Mouse (Mus musculus) adrenal gland, postnatal 14 days (tissue): ENCODE measurements around the gene Rac3. TPM values are rescaled to one million over a fixed set of nuclear protein-coding genes. Genes with fewer than 3 reads are reported as not detected.

ENCODE experiments used
- DNase-seq: peaks from one replicate; pipeline ENCODE4 v3.0.0; 2021; ENCODE audit warnings: mixed read lengths
- total RNA-seq: library from RNA; stranded (reverse); gene quantifications from 2 replicates; pipeline ENCODE4 v1.2.3, GENCODE M21; 2021

Gene Rac3
- total RNA-seq, 1 experiment from 2014 or later, result 3.2 TPM

DNA sequence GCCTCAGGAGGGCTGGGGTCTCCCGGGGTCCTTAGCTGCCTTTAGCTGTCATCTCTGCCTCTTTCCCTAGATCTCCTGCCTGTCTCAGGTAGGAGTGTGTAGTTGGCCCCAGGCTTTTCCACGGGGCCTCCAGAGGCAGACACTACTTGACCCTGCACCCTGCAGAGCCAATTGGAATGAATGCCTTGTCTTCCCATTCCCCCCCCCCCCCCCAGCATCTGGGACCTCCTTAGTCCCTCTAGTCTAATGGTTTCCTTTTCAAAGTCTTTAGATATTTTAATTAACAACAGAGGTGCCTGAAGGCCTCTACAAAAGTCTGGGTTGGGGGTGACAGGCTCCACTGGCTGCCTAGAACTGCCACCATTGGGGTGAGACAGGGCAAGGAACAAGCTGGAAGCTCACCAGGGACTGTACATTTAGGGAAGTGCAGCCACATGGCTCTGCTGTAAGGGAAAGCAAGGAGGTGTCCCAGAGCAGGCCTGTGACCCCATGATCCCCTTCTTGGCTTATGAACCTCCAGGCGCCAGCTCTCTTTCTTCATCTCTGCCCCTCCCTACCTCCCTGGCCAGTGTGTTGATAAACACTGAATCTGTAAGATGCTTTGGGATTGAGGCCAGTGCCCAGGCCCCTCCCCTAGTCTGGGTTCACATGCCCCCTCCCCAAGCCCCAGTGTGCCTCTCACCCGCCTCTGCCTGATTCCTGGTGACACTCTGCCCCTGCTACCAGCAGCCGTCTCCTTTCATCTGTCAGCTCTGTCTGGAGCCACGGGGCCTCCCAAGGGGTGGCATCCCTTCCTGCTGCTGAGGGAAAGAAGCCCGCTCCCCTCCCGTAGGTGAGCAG is 16.6 kb upstream of the Rac3 start:
- no peak for DNase-seq

DNA sequence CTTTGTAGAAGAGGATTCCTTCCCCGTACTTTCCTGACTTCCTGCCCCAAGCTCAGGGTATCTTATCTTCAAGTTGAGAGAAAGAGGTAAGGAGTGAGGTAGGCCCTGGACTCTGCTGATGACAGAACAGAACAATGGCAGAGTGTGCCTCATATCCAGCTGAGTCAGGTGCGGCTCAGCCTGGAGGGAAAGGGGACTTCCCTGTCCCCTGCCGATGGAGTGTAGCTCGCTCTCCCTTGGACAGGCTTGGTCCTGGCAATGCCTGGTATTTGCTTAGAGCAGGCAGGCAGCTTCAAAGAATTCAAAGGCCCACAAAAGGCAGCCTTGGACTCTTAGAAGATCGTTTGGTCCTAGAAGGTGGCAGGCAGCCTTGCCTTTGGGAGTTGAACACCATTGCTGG is 15.2 kb upstream of the Rac3 start:
- DNase-seq, result no peak

- no peak for DNase-seq
Observed at GRCm38 (mm10) chr11:120707225-120707624, 14.0 kb upstream of the Rac3 start.

DNA sequence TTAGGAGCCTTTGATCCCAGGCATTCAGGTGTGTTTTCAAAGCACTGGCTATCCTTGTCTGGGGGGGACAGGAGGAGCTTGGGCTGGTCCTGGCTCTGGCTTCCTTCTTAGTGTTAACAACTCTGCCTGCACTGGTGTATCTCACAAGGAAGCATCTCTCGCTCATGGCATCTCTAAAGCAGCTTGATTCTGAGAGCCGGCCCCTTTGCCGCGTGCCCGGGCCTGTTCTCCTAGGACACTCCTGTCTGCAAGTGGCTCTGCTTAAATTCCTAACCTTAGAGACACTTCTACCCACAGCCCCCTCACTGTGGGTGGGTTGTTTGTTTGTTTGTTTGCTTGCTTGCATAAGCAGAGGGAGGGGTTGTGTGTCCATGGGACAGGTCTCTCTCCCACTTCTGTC is 13.3 kb upstream of the Rac3 start:
- DNase-seq, result no peak

DNA sequence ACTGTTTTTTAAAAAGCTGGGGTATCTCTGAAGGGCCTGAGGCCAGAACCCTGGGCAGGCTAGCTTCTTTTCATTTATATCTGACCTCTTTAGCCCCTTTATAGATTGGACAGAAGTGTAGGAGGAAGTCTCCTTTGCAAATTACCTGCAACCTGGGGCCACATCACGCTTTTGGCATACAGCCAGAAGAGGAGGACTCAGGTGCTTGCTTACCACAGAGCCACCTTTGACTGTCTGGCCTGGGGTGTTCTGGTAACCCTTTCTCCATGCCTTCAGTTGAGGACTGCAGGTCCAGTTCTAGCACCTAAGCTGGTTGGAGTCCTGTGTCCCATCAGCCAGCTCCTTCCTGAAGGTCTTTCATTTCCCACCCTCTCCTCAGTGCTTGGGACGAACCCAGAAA is 11.7 kb upstream of the Rac3 start:
- no peak for DNase-seq

DNA sequence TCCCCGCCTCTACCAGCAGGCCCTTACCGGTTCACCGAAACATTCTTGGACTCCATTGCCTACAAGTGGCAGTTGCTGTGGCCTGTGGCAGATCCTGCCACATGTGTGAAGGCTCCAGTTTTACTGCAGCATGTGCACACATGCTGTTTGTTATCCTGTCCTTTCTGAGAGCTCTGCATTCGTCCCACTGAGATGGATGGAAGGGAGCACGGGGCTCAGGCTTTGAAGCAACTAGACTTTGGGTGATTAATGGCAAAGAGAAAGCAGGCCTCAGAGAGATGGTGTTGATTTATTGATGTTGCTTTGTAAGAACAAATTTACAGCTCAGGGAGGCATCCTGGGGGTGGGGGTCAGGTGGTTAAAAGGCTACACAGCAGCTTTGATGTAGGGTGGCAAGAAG is 10.6 kb upstream of the Rac3 start:
- no peak for DNase-seq

DNA sequence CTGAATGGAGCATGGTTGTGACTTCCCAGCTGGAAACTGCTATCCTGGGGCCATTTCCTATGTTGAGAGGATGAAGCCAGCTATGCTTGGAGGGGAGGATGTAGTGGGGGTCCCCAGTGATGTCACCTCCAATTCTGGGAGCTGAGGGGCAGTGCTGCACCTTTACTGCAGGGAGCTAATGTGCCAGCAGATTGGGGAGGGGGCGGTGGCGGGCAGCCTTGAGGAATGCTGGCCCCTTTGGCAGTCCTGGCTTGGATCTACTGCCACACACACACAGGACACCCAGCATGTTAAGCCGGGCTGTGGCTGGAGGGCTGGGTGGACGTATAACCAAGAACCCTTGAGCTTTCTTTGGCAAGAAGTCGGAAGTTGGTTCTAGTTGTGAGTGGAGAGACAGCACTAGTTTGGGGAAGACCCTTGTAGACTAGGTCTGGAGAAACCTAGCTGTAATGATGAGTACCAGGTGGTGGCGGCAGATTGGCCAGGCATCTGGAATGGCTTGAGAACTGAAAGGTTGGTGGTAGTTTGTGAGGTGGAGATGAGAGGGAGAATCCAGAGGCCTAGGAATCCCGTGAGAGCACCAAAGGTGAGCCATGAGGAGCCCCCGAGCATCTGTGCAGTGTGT is 9.2 kb upstream of the Rac3 start:
- no peak for DNase-seq

- peak; percentile 78 for DNase-seq
Observed at GRCm38 (mm10) chr11:120712771-120713568, 8.3 kb upstream of the Rac3 start.

- DNase-seq, result peak; percentile 97
Observed at GRCm38 (mm10) chr11:120713580-120714518, 7.4 kb upstream of the Rac3 start, which contains the start of the genes Cenpx and Lrrc45. Gene Cenpx (minus strand): TSS chr11:120713738. Gene Lrrc45 (plus strand): TSS chr11:120713925.

DNA sequence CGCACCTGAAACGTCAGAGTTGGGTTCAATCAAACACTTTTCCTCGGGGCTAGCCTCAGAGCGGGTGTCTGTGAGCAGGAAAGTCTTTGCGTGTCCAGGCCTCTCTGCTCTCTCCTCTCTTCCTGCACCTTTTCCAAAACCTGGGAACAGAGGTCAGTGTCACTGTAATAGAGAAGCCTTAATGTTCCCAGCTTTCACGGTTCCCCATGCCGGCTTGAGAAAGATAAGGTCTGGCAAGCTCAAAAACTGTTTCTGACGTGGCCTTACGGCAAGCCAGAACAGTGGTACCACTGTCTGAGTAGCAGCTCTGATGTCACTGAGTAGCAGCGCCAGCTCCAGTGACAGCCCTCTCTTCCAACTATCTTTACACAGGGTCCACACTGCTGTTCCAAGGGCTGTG is 6.7 kb upstream of the Rac3 start:
- DNase-seq, result no peak

- no peak for DNase-seq
Observed at GRCm38 (mm10) chr11:120715131-120715530, 6.1 kb upstream of the Rac3 start.

- DNase-seq, result no peak
Observed at GRCm38 (mm10) chr11:120719242-120719641, 2.0 kb upstream of the Rac3 start.

DNA sequence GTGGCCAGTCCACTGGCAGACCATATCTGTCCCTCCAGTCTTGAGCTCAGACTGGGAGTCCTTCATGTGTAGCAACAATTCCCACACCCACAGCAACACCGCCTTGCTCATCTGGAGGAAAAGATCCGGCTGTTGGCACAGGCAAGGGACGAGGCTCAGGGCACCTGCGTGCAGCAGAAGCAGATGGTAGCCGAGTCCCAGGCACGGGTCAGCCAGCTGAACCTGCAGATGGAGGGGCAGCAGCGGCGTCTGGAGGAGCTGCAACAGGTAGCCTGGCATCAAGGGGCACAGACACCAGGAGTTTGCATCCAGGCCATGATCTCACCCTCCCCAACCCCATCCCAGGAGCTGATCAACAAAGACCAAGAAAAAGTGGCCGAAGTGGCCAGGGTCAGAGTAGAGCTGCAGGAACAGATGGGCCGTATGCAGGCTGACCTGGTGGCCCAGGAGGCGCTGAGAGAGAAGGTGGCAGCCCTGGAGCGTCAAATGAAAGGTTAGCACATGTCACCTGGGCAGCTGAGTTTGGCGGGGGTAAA is 1.4 kb upstream of the Rac3 start:
- DNase-seq, result peak; percentile 7

DNA sequence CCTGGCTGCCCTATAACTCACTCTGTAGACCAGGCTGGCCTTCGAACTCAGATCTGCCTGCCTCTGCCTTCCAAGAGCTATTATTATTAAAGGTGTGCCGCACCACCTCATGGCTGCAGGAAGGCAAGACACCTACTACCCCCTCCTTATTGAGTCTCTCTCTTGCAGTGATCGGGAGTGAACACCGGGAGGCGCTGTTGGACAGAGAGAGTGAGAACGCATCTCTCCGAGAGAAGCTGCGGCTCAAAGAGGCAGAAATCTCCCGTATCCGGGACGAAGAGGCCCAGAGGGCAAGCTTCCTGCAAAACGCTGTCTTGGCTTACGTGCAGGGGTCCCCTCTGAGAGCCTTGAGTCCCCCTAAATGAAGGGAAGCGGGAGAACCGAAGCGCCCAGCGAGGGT is 820 bp upstream of the Rac3 start:
- peak; percentile 96 for DNase-seq

DNA sequence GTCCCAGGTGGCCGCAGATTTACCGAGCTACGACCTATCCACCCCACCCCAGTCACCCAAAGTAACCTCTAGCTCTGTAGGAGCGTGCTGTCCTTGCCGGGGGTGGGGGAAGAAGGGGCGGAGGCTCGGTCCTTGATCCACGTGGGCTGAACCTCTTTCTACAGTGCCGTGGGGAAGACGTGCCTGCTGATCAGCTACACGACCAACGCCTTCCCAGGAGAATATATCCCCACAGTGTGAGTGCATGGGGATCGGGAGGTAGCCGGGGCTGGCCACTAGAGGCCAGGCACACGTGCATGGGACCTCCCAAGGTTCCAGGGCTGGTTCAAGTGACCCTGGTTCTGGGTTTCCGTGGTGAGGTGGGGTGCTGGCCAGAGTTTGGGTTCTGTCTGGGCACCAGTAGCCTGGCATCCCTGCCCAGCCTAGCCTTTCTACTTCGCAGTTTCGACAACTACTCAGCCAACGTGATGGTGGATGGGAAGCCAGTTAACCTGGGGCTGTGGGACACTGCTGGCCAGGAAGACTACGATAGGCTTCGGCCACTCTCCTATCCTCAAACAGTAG is 879 bp downstream of the Rac3 start:
- DNase-seq, result peak; percentile 27

DNA sequence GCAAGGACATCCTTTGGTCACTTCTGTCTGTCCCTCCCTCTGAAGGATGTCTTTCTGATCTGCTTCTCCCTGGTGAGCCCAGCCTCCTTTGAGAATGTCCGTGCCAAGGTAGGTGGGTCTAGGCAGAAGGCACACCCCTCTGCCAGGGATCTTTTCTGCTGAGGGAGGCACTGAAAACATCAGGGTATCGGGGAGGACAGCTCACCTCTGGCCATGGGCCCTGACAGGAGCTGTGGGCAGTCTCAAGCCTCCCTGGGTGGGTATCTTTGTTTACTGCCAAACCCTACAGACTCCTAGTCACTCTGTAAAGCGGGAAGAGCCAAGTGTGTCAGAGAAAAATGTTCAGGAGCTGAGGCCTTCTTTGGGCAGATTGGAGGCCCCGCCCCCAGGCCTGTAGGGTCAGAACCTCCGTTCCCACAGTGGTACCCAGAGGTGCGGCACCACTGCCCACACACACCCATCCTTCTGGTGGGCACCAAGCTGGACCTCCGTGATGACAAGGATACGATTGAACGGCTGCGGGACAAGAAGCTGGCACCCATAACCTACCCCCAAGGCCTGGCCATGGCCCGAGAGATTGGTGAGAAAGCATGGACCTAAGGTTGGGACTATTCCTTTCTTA is 1.6 kb downstream of the Rac3 start:
- peak; percentile 3 for DNase-seq

GRCm38 (mm10) chr11:120723509-120723908 is 2.2 kb downstream of the Rac3 start:
- peak; percentile 3 for DNase-seq

- peak; percentile 4 for DNase-seq
Observed at GRCm38 (mm10) chr11:120726243-120727168, 5.2 kb downstream of the Rac3 start.

- DNase-seq, result peak; percentile 95
Observed at GRCm38 (mm10) chr11:120727169-120727527, 5.9 kb downstream of the Rac3 start, which contains the start of gene Dcxr. Gene Dcxr (minus strand): TSS chr11:120727281.
